Mouse (Mus musculus): Measurements from ENCODE around the gene Stxbp2.

GRCm38 (mm10) chr8:3690774-3691173 lies 60.0 kb downstream of the Stxbp2 start:
- TF ChIP-seq ZKSCAN1 (IDR thresholded peaks at IDR 0.05; ENCODE audit: low read depth, low read length) (no peak), CTCF (IDR thresholded peaks at IDR 0.05 in 2 of 3, conservative IDR thresholded peaks at IDR 0.05 in 1 of 3; ENCODE audit: control insufficient read depth in 1 of 3, insufficient read depth in 1 of 3, low read depth in 2 of 3, low read length in 3 of 3, poor library complexity in 1 of 3, severe bottlenecking in 1 of 3) (no peak), GATA1 (IDR thresholded peaks at IDR 0.05; ENCODE audit: low read depth, low read length) (no peak)
